In genomic region chr13:13525877-13526276, GRCm38 (mm10) we compare ENCODE assay signal across 20 mouse cellular contexts.
DNase-seq lines count a peak whose midpoint lies in the region; ATAC-seq lines count a peak whose summit lies in the region.
"Had no signal": no experiment of that assay in that cellular context is flagged by ENCODE, and none has a peak within 500 bp of the region (broad histone marks: within the 10 kb centered on the region; RNA-seq: fewer than 3 reads in every experiment).

No protein-coding gene starts in this region.

- H3K36me3 ChIP-seq in heart, embryonic 11.5 days (ENCODE audit: control insufficient read depth, insufficient read depth, low read length), result no peaks in the 10 kb centered on the region
- no peaks in the 10 kb centered on the region for H3K36me3 ChIP-seq in midbrain, embryonic 11.5 days (ENCODE audit: control insufficient read depth, insufficient read depth, low read length)
- H3K36me3 ChIP-seq in midbrain, embryonic 16.5 days (ENCODE audit: control insufficient read depth, insufficient read depth, low read length), result no peaks in the 10 kb centered on the region
- H3K36me3 ChIP-seq in limb, embryonic 10.5 days, result no peaks in the 10 kb centered on the region
- H3K36me3 ChIP-seq in splenic B cell, adult 2 months (ENCODE audit: control insufficient read depth, insufficient read depth, low read length, poor library complexity, severe bottlenecking), result no peaks in the 10 kb centered on the region
- H3K36me3 ChIP-seq: embryonic facial prominence, embryonic 12.5 days; intestine, embryonic 15.5 days; kidney, embryonic 15.5 days; neural tube, embryonic 12.5 days had no signal

- no peak overlapping the region for H3K27ac ChIP-seq in heart, embryonic 11.5 days (ENCODE audit: low read depth, low read length)
- no peak overlapping the region for H3K27ac ChIP-seq in midbrain, embryonic 11.5 days (ENCODE audit: low read depth, low read length)
- H3K27ac ChIP-seq in midbrain, embryonic 16.5 days (ENCODE audit: low read length), result no peak overlapping the region
- H3K27ac ChIP-seq in limb, embryonic 10.5 days, result no peak overlapping the region
- H3K27ac ChIP-seq: embryonic facial prominence, embryonic 12.5 days; heart, adult 2 months; hindbrain, embryonic 14.5 days; intestine, embryonic 15.5 days; kidney, embryonic 15.5 days; neural tube, embryonic 12.5 days had no signal

- H3K27me3 ChIP-seq in heart, embryonic 11.5 days (ENCODE audit: control insufficient read depth, insufficient read depth, low read length), result no peaks in the 10 kb centered on the region
- no peaks in the 10 kb centered on the region for H3K27me3 ChIP-seq in midbrain, embryonic 11.5 days (ENCODE audit: control insufficient read depth, insufficient read depth, low read length)
- no peaks in the 10 kb centered on the region for H3K27me3 ChIP-seq in midbrain, embryonic 16.5 days (ENCODE audit: control insufficient read depth, insufficient read depth, low read depth, low read length)
- no peaks in the 10 kb centered on the region for H3K27me3 ChIP-seq in limb, embryonic 10.5 days (ENCODE audit: low read depth, poor library complexity, severe bottlenecking)
- H3K27me3 ChIP-seq in splenic B cell, adult 2 months (ENCODE audit: control insufficient read depth, insufficient read depth, low read length, poor library complexity, severe bottlenecking), result no peaks in the 10 kb centered on the region
- H3K27me3 ChIP-seq: embryonic facial prominence, embryonic 12.5 days; intestine, embryonic 15.5 days; kidney, embryonic 15.5 days; neural tube, embryonic 12.5 days had no signal

- DNase-seq in heart, postnatal 10 days, result no peak
- DNase-seq in midbrain, embryonic 11.5 days (ENCODE audit: low spot score, missing footprints), result peak; percentile 71
- DNase-seq in limb, embryonic 10.5 days (ENCODE audit: low spot score), result peak; percentile 10
- DNase-seq in splenic B cell, adult 2 months (ENCODE audit: low read depth, low spot score), result peak; percentile 10
- DNase-seq in cerebellum, postnatal 36 days, result no peak
- DNase-seq in frontal cortex, postnatal 25 days (ENCODE audit: low spot score in 2 of 2), result no peak
- DNase-seq: adrenal gland, postnatal 25 days; gastrocnemius, postnatal 10 days; heart, adult 2 months; heart, postnatal 14 days; layer of hippocampus, postnatal 36 days; thymus, postnatal 4 days had no signal

- WGBS in heart, embryonic 11.5 days (ENCODE audit: insufficient replicate concordance), result 80% methylated on average over 5 of the region's 5 CpGs
- WGBS in midbrain, embryonic 11.5 days, result 87% methylated on average over 5 of the region's 5 CpGs
- WGBS in midbrain, embryonic 16.5 days, result 84% methylated on average over 5 of the region's 5 CpGs
- WGBS in limb, embryonic 10.5 days, result 91% methylated on average over 5 of the region's 5 CpGs

- no peak for ATAC-seq in heart, embryonic 11.5 days (replicated peaks; ENCODE audit: insufficient number of reproducible peaks, low FRiP score, low TSS enrichment)
- no peak for ATAC-seq in midbrain, embryonic 11.5 days (ENCODE audit: low FRiP score)
- ATAC-seq in midbrain, embryonic 16.5 days, result no peak
- ATAC-seq: intestine, embryonic 15.5 days had no signal

- no peaks in the 10 kb centered on the region for H3K9me3 ChIP-seq in heart, embryonic 11.5 days (replicated peaks; ENCODE audit: control insufficient read depth, low read length)
- H3K9me3 ChIP-seq in midbrain, embryonic 11.5 days (ENCODE audit: control insufficient read depth, low read length), result no peaks in the 10 kb centered on the region
- H3K9me3 ChIP-seq in midbrain, embryonic 16.5 days (replicated peaks; ENCODE audit: control insufficient read depth, low read length, poor library complexity, severe bottlenecking), result no peaks in the 10 kb centered on the region
- no peaks in the 10 kb centered on the region for H3K9me3 ChIP-seq in limb, embryonic 10.5 days (replicated peaks)
- H3K9me3 ChIP-seq: embryonic facial prominence, embryonic 12.5 days; intestine, embryonic 15.5 days; kidney, embryonic 15.5 days; megakaryocyte, embryonic 14.5 days; neural tube, embryonic 12.5 days had no signal

- intact Hi-C loops in heart, postnatal 10 days (cut with DNase I), result no loop called here

- no peak overlapping the region for H3K4me2 ChIP-seq in heart, embryonic 11.5 days
- H3K4me2 ChIP-seq in midbrain, embryonic 11.5 days, result no peak overlapping the region
- no peak overlapping the region for H3K4me2 ChIP-seq in midbrain, embryonic 16.5 days (ENCODE audit: low read length)
- H3K4me2 ChIP-seq: embryonic facial prominence, embryonic 12.5 days; hindbrain, embryonic 14.5 days; intestine, embryonic 15.5 days; kidney, embryonic 15.5 days; neural tube, embryonic 12.5 days had no signal

- 0 out of 2 replicates have a peak overlapping the region, but pooled peaks have one; percentile 16 for H3K9ac ChIP-seq in heart, embryonic 11.5 days (ENCODE audit: low read depth, low read length)
- H3K9ac ChIP-seq in midbrain, embryonic 11.5 days (ENCODE audit: low read length), result no peak overlapping the region
- no peak overlapping the region for H3K9ac ChIP-seq in midbrain, embryonic 16.5 days (ENCODE audit: low read depth, low read length)
- H3K9ac ChIP-seq: embryonic facial prominence, embryonic 12.5 days; hindbrain, embryonic 14.5 days; intestine, embryonic 15.5 days; kidney, embryonic 15.5 days; neural tube, embryonic 12.5 days had no signal

- peaks cover 7% of the 10 kb centered on the region; the same call in 1 of the 2 replicates for H3K4me1 ChIP-seq in heart, embryonic 11.5 days (ENCODE audit: control insufficient read depth, insufficient read depth, low read length)
- no peaks in the 10 kb centered on the region for H3K4me1 ChIP-seq in midbrain, embryonic 11.5 days (ENCODE audit: control insufficient read depth, insufficient read depth, low read length)
- no peaks in the 10 kb centered on the region for H3K4me1 ChIP-seq in midbrain, embryonic 16.5 days (ENCODE audit: control insufficient read depth, insufficient read depth, low read length)
- H3K4me1 ChIP-seq in limb, embryonic 10.5 days, result peaks cover 4% of the 10 kb centered on the region; the same call in 1 of the 2 replicates
- H3K4me1 ChIP-seq: intestine, embryonic 15.5 days; neural tube, embryonic 12.5 days had no signal

- no peak overlapping the region for H3K4me3 ChIP-seq in heart, embryonic 11.5 days (ENCODE audit: low read depth, low read length)
- H3K4me3 ChIP-seq in midbrain, embryonic 11.5 days (ENCODE audit: low read depth, low read length), result no peak overlapping the region
- no peak overlapping the region for H3K4me3 ChIP-seq in midbrain, embryonic 16.5 days (ENCODE audit: low read depth, low read length)
- H3K4me3 ChIP-seq in limb, embryonic 10.5 days, result no peak overlapping the region
- H3K4me3 ChIP-seq: embryonic facial prominence, embryonic 12.5 days; heart, adult 2 months; intestine, embryonic 15.5 days; kidney, embryonic 15.5 days; megakaryocyte, embryonic 14.5 days; neural tube, embryonic 12.5 days had no signal

Comparison
In these comparisons a context has a peak if more than half of its experiments do, and no peak if none do; other contexts are left out.
1. DNase-seq: peak in midbrain, embryonic 11.5 days (single experiment), limb, embryonic 10.5 days (single experiment) and splenic B cell, adult 2 months (single experiment); none in heart, postnatal 10 days (0 of 2), cerebellum, postnatal 36 days (0 of 2) and frontal cortex, postnatal 25 days (0 of 2).